Mouse (Mus musculus) T-helper 2 cell (primary cell): Measurements from ENCODE around the gene Olfr597.
"Not testable (repeated sequence)": the region's sequence is repeated elsewhere in the genome, so short reads cannot be mapped to it uniquely, and the experiment has no call there.

Experiments
- in situ Hi-C: fragments of 300-600 bp; cut with MboI, MseI; formaldehyde crosslinking; loops from one replicate; pipeline ENCODE4 v1.15.1; 2025; ENCODE audit warnings: high pct_unique_total_duplicates

Gene Olfr597

GRCm38 (mm10) chr7:103316015-103316414 lies at the start of gene Olfr597:
TSS of gene Olfr597 (plus strand) at chr7:103316315.
- in situ Hi-C loops, result not testable (repeated sequence)

- in situ Hi-C loops, result not testable (repeated sequence)
Observed at GRCm38 (mm10) chr7:103305348-103305747, 10.8 kb upstream of the Olfr597 start, which contains the start of gene Olfr596. TSS of gene Olfr596 (plus strand) at chr7:103305648.

GRCm38 (mm10) chr7:103323268-103323667 lies 7.2 kb downstream of the Olfr597 start, which contains the start of gene Olfr598:
TSS of gene Olfr598 (plus strand) at chr7:103323568.
- in situ Hi-C loops, result no loop called here

- in situ Hi-C loops, result no loop called here
Observed at GRCm38 (mm10) chr7:103335617-103336016, 19.5 kb downstream of the Olfr597 start, which contains the start of gene Olfr599. TSS of gene Olfr599 (plus strand) at chr7:103335917.

GRCm38 (mm10) chr7:103349569-103349968 lies 33.5 kb downstream of the Olfr597 start, which contains the start of gene Olfr600:
TSS of gene Olfr600 (minus strand) at chr7:103349669.
- in situ Hi-C loops, result no loop called here

GRCm38 (mm10) chr7:103362555-103362954 lies 46.4 kb downstream of the Olfr597 start, which contains the start of gene Olfr601:
TSS of gene Olfr601 (minus strand) at chr7:103362655.
- in situ Hi-C loops, result no loop called here
